ENCODE assay signal across 7 mouse cellular contexts in the genomic region with DNA sequence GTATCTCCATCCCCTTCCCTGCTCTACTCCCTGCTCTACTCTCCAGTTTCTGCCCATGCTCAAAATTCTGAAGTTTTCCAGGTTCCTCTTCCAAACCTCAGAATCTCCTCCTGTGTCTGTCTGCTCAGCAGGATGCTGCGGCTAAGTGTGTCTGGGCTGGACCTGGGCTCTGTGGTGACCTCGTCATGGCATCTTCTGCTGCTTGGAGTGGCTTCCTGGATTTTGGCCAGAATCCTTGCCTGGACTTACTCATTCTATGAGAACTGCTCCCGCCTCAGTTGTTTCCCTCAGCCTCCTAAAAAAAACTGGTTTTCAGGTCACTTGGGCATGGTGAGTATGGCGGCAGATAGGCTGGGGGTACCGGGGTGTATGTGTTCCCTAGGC. TPM values are rescaled to one million over a fixed set of nuclear protein-coding genes. Genes with fewer than 3 reads are reported as not detected.
DNase-seq lines count a peak whose midpoint lies in the region; ATAC-seq and TF ChIP-seq lines count a peak whose summit lies in the region.

No protein-coding gene starts in this region.

- H3K27me3 ChIP-seq in MEL (ENCODE audit: control insufficient read depth in 1 of 2, insufficient read depth in 2 of 2, low read length in 2 of 2), result peaks cover 0 to 2% of the 10 kb centered on the region in 2 experiments; a peak in 1 of 4 replicates
- H3K27me3 ChIP-seq in embryonic facial prominence, embryonic 15.5 days, result no peaks in the 10 kb centered on the region
- H3K27me3 ChIP-seq in intestine, embryonic 14.5 days (replicated peaks; ENCODE audit: control insufficient read depth, insufficient read depth, low read length), result no peaks in the 10 kb centered on the region
- H3K27me3 ChIP-seq in midbrain, embryonic 11.5 days (ENCODE audit: control insufficient read depth, insufficient read depth, low read length), result no peaks in the 10 kb centered on the region

- H3K4me3 ChIP-seq in MEL (ENCODE audit: control insufficient read depth in 1 of 2, insufficient read depth in 1 of 2, low read depth in 2 of 2, low read length in 2 of 2), result peak overlapping the region; percentile 56 to 96
- H3K4me3 ChIP-seq in embryonic facial prominence, embryonic 15.5 days (replicated peaks), result peak overlapping the region; percentile 55
- H3K4me3 ChIP-seq in intestine, embryonic 14.5 days (ENCODE audit: low read depth, low read length), result peak overlapping the region; percentile 48
- peak overlapping the region; percentile 20; the same call in 1 of the 2 replicates for H3K4me3 ChIP-seq in midbrain, embryonic 11.5 days (ENCODE audit: low read depth, low read length)

- H3K36me3 ChIP-seq in MEL (ENCODE audit: control insufficient read depth in 1 of 2, insufficient read depth in 2 of 2, low read length in 2 of 2), result 0 out of 4 replicates have a peak, but pooled peaks cover 0 to 2% of the 10 kb centered on the region in 2 experiments
- no peaks in the 10 kb centered on the region for H3K36me3 ChIP-seq in embryonic facial prominence, embryonic 15.5 days
- no peaks in the 10 kb centered on the region for H3K36me3 ChIP-seq in intestine, embryonic 14.5 days (ENCODE audit: control insufficient read depth, insufficient read depth, low read length)
- H3K36me3 ChIP-seq in midbrain, embryonic 11.5 days (ENCODE audit: control insufficient read depth, insufficient read depth, low read length), result no peaks in the 10 kb centered on the region

- H3K4me1 ChIP-seq in MEL (ENCODE audit: control insufficient read depth in 1 of 2, insufficient read depth in 2 of 2, low read length in 2 of 2), result 0 out of 4 replicates have a peak, but pooled peaks cover 0 to 8% of the 10 kb centered on the region in 2 experiments
- H3K4me1 ChIP-seq in embryonic facial prominence, embryonic 15.5 days, result peaks cover 6% of the 10 kb centered on the region
- H3K4me1 ChIP-seq in intestine, embryonic 14.5 days (replicated peaks; ENCODE audit: control insufficient read depth, insufficient read depth, low read length), result 0 out of 2 replicates have a peak, but pooled peaks cover 4% of the 10 kb centered on the region
- no peaks in the 10 kb centered on the region for H3K4me1 ChIP-seq in midbrain, embryonic 11.5 days (ENCODE audit: control insufficient read depth, insufficient read depth, low read length)

- peak; percentile 76 for DNase-seq in 3T3-L1 (ENCODE audit: low read depth, low spot score)
- DNase-seq in MEL (ENCODE audit: low read depth, low spot score), result no peak
- peak; percentile 53 for DNase-seq in intestine, embryonic 14.5 days (ENCODE audit: low spot score)
- DNase-seq in midbrain, embryonic 11.5 days (ENCODE audit: low spot score, missing footprints), result no peak
- DNase-seq in frontal cortex, postnatal 25 days (ENCODE audit: low spot score in 2 of 2), result no peak
- DNase-seq in gastrocnemius, adult 18-20 months (ENCODE audit: low spot score), result no peak

- TF ChIP-seq POLR2A in MEL (IDR thresholded peaks at IDR 0.05; ENCODE audit: control insufficient read depth in 1 of 2, insufficient read depth in 1 of 2, low read depth in 1 of 2, low read length in 2 of 2, poor library complexity in 1 of 2), result no peak

- no peaks in the 10 kb centered on the region for H3K79me2 ChIP-seq in MEL (ENCODE audit: control insufficient read depth, insufficient read depth, low read length, poor library complexity)

- ATAC-seq in embryonic facial prominence, embryonic 15.5 days (ENCODE audit: insufficient number of reproducible peaks, low FRiP score, low TSS enrichment, low read depth), result no peak
- ATAC-seq in intestine, embryonic 14.5 days (replicated peaks; ENCODE audit: low FRiP score, low TSS enrichment, low read depth), result 0 out of 2 replicates have a peak, but pooled peaks have one; percentile 25
- no peak for ATAC-seq in midbrain, embryonic 11.5 days (ENCODE audit: low FRiP score)

- no peak for TF ChIP-seq RAD21 in MEL (IDR thresholded peaks at IDR 0.05; ENCODE audit: low read depth, low read length)

- no peaks in the 10 kb centered on the region for H3K9me3 ChIP-seq in MEL (replicated peaks; ENCODE audit: insufficient read depth, low read length)
- no peaks in the 10 kb centered on the region for H3K9me3 ChIP-seq in embryonic facial prominence, embryonic 15.5 days (replicated peaks)
- no peaks in the 10 kb centered on the region for H3K9me3 ChIP-seq in intestine, embryonic 14.5 days (ENCODE audit: control insufficient read depth, low read length)
- no peaks in the 10 kb centered on the region for H3K9me3 ChIP-seq in midbrain, embryonic 11.5 days (ENCODE audit: control insufficient read depth, low read length)

- TF ChIP-seq CTCF in MEL (IDR thresholded peaks at IDR 0.05 in 2 of 3, conservative IDR thresholded peaks at IDR 0.05 in 1 of 3; ENCODE audit: control insufficient read depth in 1 of 3, insufficient read depth in 1 of 3, low read depth in 2 of 3, low read length in 3 of 3, poor library complexity in 1 of 3, severe bottlenecking in 1 of 3), result no peak

- peak overlapping the region; percentile 65 for H3K4me2 ChIP-seq in embryonic facial prominence, embryonic 15.5 days (replicated peaks)
- H3K4me2 ChIP-seq in intestine, embryonic 14.5 days (ENCODE audit: low read length), result peak overlapping the region; percentile 50
- H3K4me2 ChIP-seq in midbrain, embryonic 11.5 days, result peak overlapping the region; percentile 27

- 59% methylated on average over 5 of the region's 5 CpGs for WGBS in embryonic facial prominence, embryonic 15.5 days
- WGBS in intestine, embryonic 14.5 days, result 51% methylated on average over 5 of the region's 5 CpGs
- 66% methylated on average over 5 of the region's 5 CpGs for WGBS in midbrain, embryonic 11.5 days

- no peak for TF ChIP-seq EP300 in MEL (IDR thresholded peaks at IDR 0.05; ENCODE audit: low read depth in 1 of 2, low read length in 2 of 2)

- no peak overlapping the region for H3K27ac ChIP-seq in MEL (ENCODE audit: control insufficient read depth, low read depth, low read length)
- H3K27ac ChIP-seq in embryonic facial prominence, embryonic 15.5 days (replicated peaks), result no peak overlapping the region
- H3K27ac ChIP-seq in intestine, embryonic 14.5 days (ENCODE audit: low read depth), result no peak overlapping the region
- no peak overlapping the region for H3K27ac ChIP-seq in midbrain, embryonic 11.5 days (ENCODE audit: low read depth, low read length)

- peak overlapping the region; percentile 26; the same call in 1 of the 2 replicates for H3K9ac ChIP-seq in MEL (ENCODE audit: control insufficient read depth, low read depth, low read length, poor library complexity, severe bottlenecking)
- H3K9ac ChIP-seq in embryonic facial prominence, embryonic 15.5 days, result peak overlapping the region; percentile 33; the same call in 1 of the 2 replicates
- H3K9ac ChIP-seq in intestine, embryonic 14.5 days (ENCODE audit: low read length), result peak overlapping the region; percentile 42
- peak overlapping the region; percentile 57; the same call in 1 of the 2 replicates for H3K9ac ChIP-seq in midbrain, embryonic 11.5 days (ENCODE audit: low read length)

TF ChIP-seq in MEL, 35 proteins besides CTCF, POLR2A, EP300 and RAD21:
- no peak for TF ChIP-seq JUND (IDR thresholded peaks at IDR 0.05; ENCODE audit: low read depth, low read length)
- TF ChIP-seq TBP (IDR thresholded peaks at IDR 0.05; ENCODE audit: low read depth, low read length), result no peak
- TF ChIP-seq ZC3H11A (IDR thresholded peaks at IDR 0.05; ENCODE audit: low read depth, low read length), result no peak
- TF ChIP-seq CHD1 (IDR thresholded peaks at IDR 0.05; ENCODE audit: low read depth, low read length), result no peak
- no peak for TF ChIP-seq USF1 (IDR thresholded peaks at IDR 0.05; ENCODE audit: low read depth, low read length)
- TF ChIP-seq ETS1 (IDR thresholded peaks at IDR 0.05; ENCODE audit: low read depth, low read length), result no peak
- TF ChIP-seq SMC3 (IDR thresholded peaks at IDR 0.05; ENCODE audit: low read depth, low read length), result no peak
- TF ChIP-seq TCF12 (IDR thresholded peaks at IDR 0.05; ENCODE audit: low read depth, low read length), result no peak
- TF ChIP-seq MYB (IDR thresholded peaks at IDR 0.05; ENCODE audit: low read depth, low read length), result no peak
- no peak for TF ChIP-seq USF2 (IDR thresholded peaks at IDR 0.05; ENCODE audit: borderline replicate concordance in 1 of 2, insufficient read depth in 1 of 2, low read depth in 1 of 2, low read length in 2 of 2)
- TF ChIP-seq NELFE (IDR thresholded peaks at IDR 0.05; ENCODE audit: low read depth, low read length), result no peak
- TF ChIP-seq UBTF (IDR thresholded peaks at IDR 0.05; ENCODE audit: borderline replicate concordance, insufficient read depth, low read depth, low read length), result no peak
- TF ChIP-seq NRF1 (IDR thresholded peaks at IDR 0.05; ENCODE audit: insufficient read depth, low read depth, low read length, poor library complexity, severe bottlenecking), result no peak
- TF ChIP-seq ZKSCAN1 (IDR thresholded peaks at IDR 0.05; ENCODE audit: low read depth, low read length), result no peak
- TF ChIP-seq RCOR1 (IDR thresholded peaks at IDR 0.05; ENCODE audit: low read depth, low read length), result no peak

RNA-seq across cellular contexts. Expression of gene Cyp4f16, which starts 0.5 kb away (rescaled TPM):
- 5.2 and 5.7 TPM in 2 replicates for total RNA-seq in MEL (2012; rRNA removed)
- polyA plus RNA-seq in MEL (2012; ENCODE audit: insufficient read depth in 1 of 2, insufficient read length in 2 of 2, low read depth in 1 of 2, low replicate concordance in 2 of 2, missing spikeins in 1 of 2), result 1 to 10 TPM in 1 of 2 experiments, not detected in 1; 10.0 TPM
- polyA plus RNA-seq in embryonic facial prominence, embryonic 15.5 days (2015; fragmentation: Nextera tagmentation; extraction: Ambion mirVana), result 18.2 and 23.3 TPM in 2 replicates
- polyA plus RNA-seq in intestine, embryonic 14.5 days (2014; fragmentation: Nextera tagmentation; extraction: Ambion mirVana), result 16.0 and 18.6 TPM in 2 replicates
- 8.3 and 11.0 TPM in 2 replicates for polyA plus RNA-seq in midbrain, embryonic 11.5 days (2014; fragmentation: Nextera tagmentation; extraction: Ambion mirVana)
- 1 to 10 TPM in 1 of 2 experiments, under 1 TPM in 1; 0.78 to 1.7 TPM for total RNA-seq in gastrocnemius, adult 18-20 months (2021)

RNA-seq across cellular contexts. Expression of gene Cyp4f17, which starts 31.0 kb away (rescaled TPM):
- 0.42 and 0.52 TPM in 2 replicates for total RNA-seq in MEL (2012; rRNA removed)
- 1 to 10 TPM in 1 of 2 experiments, not detected in 1; 1.8 TPM for polyA plus RNA-seq in MEL (2012; ENCODE audit: insufficient read depth in 1 of 2, insufficient read length in 2 of 2, low read depth in 1 of 2, low replicate concordance in 2 of 2, missing spikeins in 1 of 2)
- 11.7 and 15.5 TPM in 2 replicates for polyA plus RNA-seq in embryonic facial prominence, embryonic 15.5 days (2015; fragmentation: Nextera tagmentation; extraction: Ambion mirVana)
- 6.9 and 7.7 TPM in 2 replicates for polyA plus RNA-seq in intestine, embryonic 14.5 days (2014; fragmentation: Nextera tagmentation; extraction: Ambion mirVana)
- polyA plus RNA-seq in midbrain, embryonic 11.5 days (2014; fragmentation: Nextera tagmentation; extraction: Ambion mirVana), result 4.4 and 4.8 TPM in 2 replicates
- total RNA-seq in gastrocnemius, adult 18-20 months (2021), result 1 to 10 TPM; 1.3 to 1.5 TPM

Comparison
In these comparisons a context has a peak if more than half of its experiments do, and no peak if none do; other contexts are left out.
1. DNase-seq: peak in 3T3-L1 (single experiment) and intestine, embryonic 14.5 days (single experiment); none in MEL (single experiment), midbrain, embryonic 11.5 days (single experiment), frontal cortex, postnatal 25 days (0 of 2) and gastrocnemius, adult 18-20 months (single experiment).
2. H3K4me3 ChIP-seq: peak in every context shown above with its lines; median percentile 76 in MEL; 55 in embryonic facial prominence, embryonic 15.5 days; 48 in intestine, embryonic 14.5 days; 20 in midbrain, embryonic 11.5 days.
3. Peak in every context shown above with its lines, with median percentiles within 50 percentile points of each other: H3K9ac ChIP-seq and H3K4me2 ChIP-seq.